Mouse (Mus musculus): ENCODE measurements around the gene Gm5089. TPM values are rescaled to one million over a fixed set of nuclear protein-coding genes. Genes with fewer than 3 reads are reported as not detected.
A peak's percentile ranks its signal among the peaks of the same experiment; 100 is the strongest.

The Gm5089 gene
- polyA plus RNA-seq, 1 experiment from 2014 or later = 1.7 TPM

DNA sequence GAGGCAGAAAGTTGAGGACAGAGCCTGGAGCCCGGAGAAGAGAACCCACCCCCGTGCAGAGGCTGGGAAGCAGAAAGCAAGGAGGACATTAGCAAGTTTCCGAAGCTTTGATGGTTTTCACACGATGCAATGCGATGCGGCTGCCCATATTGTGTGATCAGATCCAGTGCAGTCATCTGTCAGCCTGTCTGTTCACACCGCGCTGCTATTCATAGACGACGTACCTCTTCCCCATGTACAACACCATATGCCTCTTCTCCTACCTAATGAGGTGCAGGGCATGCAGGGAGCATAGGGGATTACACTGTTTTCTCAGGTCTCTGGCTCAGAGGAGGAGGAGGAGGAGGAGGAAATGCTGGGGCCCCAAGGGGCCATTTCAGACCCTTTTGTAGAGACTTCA lies 14.1 kb downstream of the Gm5089 start:
- Histone ChIP-seq H3K9me3 (no peaks in the 10 kb centered on the region), H3K27ac (replicated peaks) (no peak overlapping the region), H3K9ac (replicated peaks) (no peak overlapping the region), H3K27me3 (peaks cover 10% of the 10 kb centered on the region), H3K4me1 (peaks cover 3% of the 10 kb centered on the region; the same call in 1 of the 2 replicates), H3K36me3 (no peaks in the 10 kb centered on the region), H3K4me3 (no peak overlapping the region), H3K4me2 (replicated peaks) (no peak overlapping the region)
- WGBS = 75% methylated on average over 10 of the region's 10 CpGs
- no peak for ATAC-seq (ENCODE audit: low FRiP score, low read depth)

DNA sequence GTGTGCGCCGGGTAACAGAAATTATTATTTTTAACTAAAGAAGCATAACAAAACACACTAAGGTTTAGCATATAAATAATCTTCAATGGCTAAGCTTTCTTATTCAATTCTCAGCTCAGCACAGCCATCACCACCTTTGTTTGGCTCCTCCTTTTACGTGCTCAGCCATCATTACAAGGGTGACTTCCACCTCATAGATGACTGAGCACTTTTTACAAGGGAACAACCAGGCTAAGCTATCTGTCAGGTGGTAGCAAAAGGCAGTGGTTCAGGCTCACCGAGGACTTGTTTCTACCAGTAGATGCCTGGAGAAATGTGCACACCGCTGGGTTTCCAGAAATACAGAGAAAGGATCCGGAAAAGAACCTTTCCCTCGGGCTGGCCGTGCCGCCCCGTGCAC lies 16.9 kb downstream of the Gm5089 start:
- H3K9me3 ChIP-seq = no peaks in the 10 kb centered on the region
- peaks cover 3% of the 10 kb centered on the region; the same call in 1 of the 2 replicates for H3K4me1 ChIP-seq
- H3K36me3 ChIP-seq = no peaks in the 10 kb centered on the region
- WGBS = 89% methylated on average over 10 of the region's 10 CpGs
- peaks cover 8% of the 10 kb centered on the region for H3K27me3 ChIP-seq
- H3K4me3 ChIP-seq = no peak overlapping the region
- no peak overlapping the region for H3K9ac ChIP-seq (replicated peaks)
- H3K4me2 ChIP-seq (replicated peaks) = no peak overlapping the region
- ATAC-seq (ENCODE audit: low FRiP score, low read depth) = no peak
- H3K27ac ChIP-seq (replicated peaks) = no peak overlapping the region

DNA sequence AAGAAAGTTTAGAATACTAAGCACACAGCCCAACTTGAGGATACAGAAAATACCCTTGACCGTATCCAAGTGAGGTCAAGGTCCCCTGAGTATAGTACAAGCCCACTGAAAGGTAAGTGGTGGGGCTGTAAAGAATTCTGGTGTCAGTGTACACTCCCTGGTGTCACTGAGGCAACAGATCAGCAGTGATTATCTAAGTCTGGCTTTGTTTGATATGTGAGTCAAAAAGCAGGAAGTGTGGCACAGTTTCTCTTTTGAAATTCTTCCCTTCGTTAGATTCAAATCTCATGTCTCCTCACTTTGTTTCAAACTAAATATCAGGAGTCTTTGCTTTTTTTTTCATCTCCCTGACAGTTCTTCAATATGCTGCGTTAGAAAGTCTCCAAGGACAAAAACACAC lies 18.4 kb downstream of the Gm5089 start:
- Histone ChIP-seq H3K27ac (replicated peaks) (no peak overlapping the region), H3K4me1 (peaks cover 3% of the 10 kb centered on the region; the same call in 1 of the 2 replicates), H3K4me2 (replicated peaks) (no peak overlapping the region), H3K4me3 (no peak overlapping the region), H3K27me3 (peaks cover 13% of the 10 kb centered on the region), H3K36me3 (no peaks in the 10 kb centered on the region), H3K9ac (replicated peaks) (no peak overlapping the region), H3K9me3 (no peaks in the 10 kb centered on the region)
- no peak for ATAC-seq (ENCODE audit: low FRiP score, low read depth)
- 62% methylated on average over 3 of the region's 3 CpGs for WGBS

DNA sequence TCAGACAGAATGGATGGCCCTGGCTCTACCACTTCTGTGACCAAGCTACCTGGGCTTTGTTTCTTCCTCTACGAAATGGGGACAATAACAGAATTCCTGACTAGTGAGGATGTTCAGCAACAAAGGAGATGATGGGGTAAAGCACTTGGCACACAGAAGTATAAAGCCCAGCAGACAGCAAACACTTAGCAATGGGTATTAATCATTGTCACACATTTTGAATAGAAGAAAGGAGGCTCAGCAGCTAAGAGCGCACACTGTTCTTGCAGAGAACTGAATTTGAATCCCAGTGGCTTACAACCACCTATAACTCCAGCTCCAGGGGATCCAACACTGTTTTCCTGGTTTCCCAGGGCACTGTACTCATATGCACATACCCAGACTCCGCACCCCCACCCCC lies 23.3 kb downstream of the Gm5089 start:
- peaks cover 7% of the 10 kb centered on the region for H3K4me1 ChIP-seq
- no peak overlapping the region for H3K9ac ChIP-seq (replicated peaks)
- 75% methylated on average over 3 of the region's 3 CpGs for WGBS
- ATAC-seq (ENCODE audit: low FRiP score, low read depth) = 0 out of 2 replicates have a peak, but pooled peaks have one; percentile 20
- no peak overlapping the region for H3K27ac ChIP-seq (replicated peaks)
- H3K4me3 ChIP-seq = no peak overlapping the region
- H3K4me2 ChIP-seq (replicated peaks) = no peak overlapping the region
- H3K27me3 ChIP-seq = peaks cover 29% of the 10 kb centered on the region; the same call in 1 of the 2 replicates
- H3K36me3 ChIP-seq = no peaks in the 10 kb centered on the region
- no peaks in the 10 kb centered on the region for H3K9me3 ChIP-seq

DNA sequence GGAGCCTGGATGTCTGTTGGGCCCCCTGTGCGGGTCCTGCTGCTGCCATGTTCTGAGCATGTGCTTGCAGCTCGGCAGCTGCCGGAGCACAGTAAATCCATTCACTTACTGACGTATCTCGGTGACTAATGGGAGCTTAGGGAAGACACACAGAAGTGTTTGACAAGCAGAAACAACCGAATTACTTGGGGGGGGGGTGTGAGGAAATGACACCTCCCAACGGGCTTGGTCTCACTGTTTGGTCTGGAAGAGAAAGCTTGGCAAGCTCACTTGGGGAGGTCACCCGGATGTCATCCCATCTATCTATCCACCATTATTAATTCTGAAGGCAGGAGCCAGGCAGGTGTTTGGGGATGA lies 23.7 kb downstream of the Gm5089 start:
- Histone ChIP-seq H3K4me1 (peaks cover 7% of the 10 kb centered on the region), H3K9me3 (no peaks in the 10 kb centered on the region), H3K27ac (replicated peaks) (peak overlapping the region; percentile 46; the same call in 1 of the 2 replicates), H3K4me2 (replicated peaks) (no peak overlapping the region), H3K9ac (replicated peaks) (no peak overlapping the region), H3K4me3 (no peak overlapping the region), H3K36me3 (no peaks in the 10 kb centered on the region), H3K27me3 (peaks cover 32% of the 10 kb centered on the region; the same call in 1 of the 2 replicates)
- WGBS = 50% methylated on average over 8 of the region's 8 CpGs
- ATAC-seq (ENCODE audit: low FRiP score, low read depth) = peak; percentile 62; the same call in 1 of the 2 replicates

DNA sequence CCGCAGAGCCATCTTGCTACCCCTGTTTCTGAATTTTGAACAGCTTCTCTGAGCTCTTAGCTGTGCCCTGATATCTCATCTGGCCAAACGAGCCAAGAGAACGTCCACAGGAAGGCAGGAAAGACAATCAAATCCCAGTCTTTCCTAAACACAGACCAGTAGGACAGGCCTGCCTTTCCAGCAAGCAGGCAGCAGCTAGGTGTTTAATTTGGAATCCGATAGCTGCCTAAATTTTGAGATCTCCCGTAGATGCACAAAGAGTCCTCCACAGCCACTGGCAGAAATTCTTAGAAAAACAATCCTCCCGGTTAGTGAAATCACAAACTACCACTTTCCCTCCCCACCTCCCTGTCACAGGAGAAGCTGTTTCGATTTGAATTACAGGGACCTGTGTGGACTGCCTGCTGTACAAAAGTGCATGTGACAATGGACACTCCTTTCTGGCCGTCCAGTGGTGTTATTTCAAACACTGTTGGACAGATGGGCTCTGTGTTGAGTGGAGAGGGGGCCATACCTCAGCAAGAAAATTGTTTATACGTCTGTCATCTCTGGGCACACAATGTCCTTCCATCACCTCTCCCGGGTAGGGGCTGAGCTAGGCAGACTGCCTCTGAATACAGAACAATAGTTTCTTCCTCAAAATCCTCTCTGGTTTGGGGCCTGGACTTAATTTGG lies 24.2 kb downstream of the Gm5089 start:
- Histone ChIP-seq H3K9ac (replicated peaks) (no peak overlapping the region), H3K9me3 (no peaks in the 10 kb centered on the region), H3K4me3 (no peak overlapping the region), H3K4me1 (peaks cover 7% of the 10 kb centered on the region), H3K27me3 (peaks cover 37% of the 10 kb centered on the region), H3K27ac (replicated peaks) (peak overlapping the region; percentile 46), H3K4me2 (replicated peaks) (no peak overlapping the region), H3K36me3 (no peaks in the 10 kb centered on the region)
- ATAC-seq (ENCODE audit: low FRiP score, low read depth) = peak; percentile 28
- WGBS = 61% methylated on average over 10 of the region's 10 CpGs

DNA sequence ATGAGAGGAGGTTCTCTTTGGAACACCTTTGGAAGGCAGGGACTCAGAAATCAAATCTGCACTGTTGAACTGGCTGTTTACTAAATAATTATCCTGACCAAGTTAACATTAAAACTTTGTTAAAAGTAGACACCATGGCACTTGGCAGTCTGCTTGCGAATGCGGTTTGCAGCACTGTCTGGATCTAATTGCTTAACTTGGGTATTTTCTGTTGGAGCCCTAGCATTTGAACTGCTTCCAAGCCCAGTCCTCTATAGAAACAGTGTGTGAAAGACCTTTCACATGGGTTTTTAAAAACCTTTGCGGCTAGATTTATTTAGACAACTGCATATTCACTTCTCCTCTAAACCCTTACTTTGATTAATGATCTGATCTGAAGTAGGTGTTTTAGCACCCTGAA lies 26.5 kb downstream of the Gm5089 start:
- H3K4me2 ChIP-seq (replicated peaks) = no peak overlapping the region
- ATAC-seq (ENCODE audit: low FRiP score, low read depth) = no peak
- WGBS = 84% methylated on average over 3 of the region's 3 CpGs
- H3K27ac ChIP-seq (replicated peaks) = no peak overlapping the region
- peaks cover 48% of the 10 kb centered on the region for H3K27me3 ChIP-seq
- H3K4me1 ChIP-seq = peaks cover 16% of the 10 kb centered on the region
- no peaks in the 10 kb centered on the region for H3K9me3 ChIP-seq
- H3K4me3 ChIP-seq = no peak overlapping the region
- no peak overlapping the region for H3K9ac ChIP-seq (replicated peaks)
- no peaks in the 10 kb centered on the region for H3K36me3 ChIP-seq

DNA sequence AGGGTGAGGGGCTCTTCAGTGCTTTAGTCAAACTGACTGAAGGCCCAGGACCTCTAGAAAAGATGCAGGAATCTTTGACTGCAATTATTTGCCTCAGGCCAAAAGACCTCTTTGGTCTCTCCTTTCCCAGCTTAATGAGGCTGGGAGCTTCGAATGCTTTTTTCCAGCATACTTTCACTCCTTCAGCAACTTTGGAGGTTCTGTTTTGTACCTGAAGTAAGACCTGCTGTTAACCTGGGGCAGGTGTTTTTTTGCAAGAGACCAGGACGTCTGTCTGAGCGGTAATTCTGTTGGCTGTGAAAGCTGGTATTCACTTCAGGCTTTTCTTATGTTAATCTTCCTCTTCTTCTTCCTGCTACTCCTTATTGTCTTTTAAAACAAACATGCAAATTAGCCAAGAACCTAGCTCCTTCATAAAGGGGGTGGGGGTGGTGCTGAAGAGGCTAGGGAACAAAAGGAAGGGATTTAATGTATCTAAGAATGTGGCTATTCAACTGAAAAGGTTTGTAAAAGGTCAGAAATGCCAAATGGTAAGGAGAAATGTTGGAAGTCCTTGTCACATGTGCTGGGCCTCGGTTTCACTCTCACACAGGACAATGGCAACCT lies 34.6 kb downstream of the Gm5089 start:
- no peaks in the 10 kb centered on the region for H3K9me3 ChIP-seq
- 0 out of 2 replicates have a peak overlapping the region, but pooled peaks have one; percentile 2 for H3K4me2 ChIP-seq (replicated peaks)
- H3K9ac ChIP-seq (replicated peaks) = no peak overlapping the region
- no peak overlapping the region for H3K27ac ChIP-seq (replicated peaks)
- H3K4me3 ChIP-seq = no peak overlapping the region
- WGBS = 3% methylated on average over 4 of the region's 4 CpGs
- H3K36me3 ChIP-seq = no peaks in the 10 kb centered on the region
- ATAC-seq (ENCODE audit: low FRiP score, low read depth) = no peak
- peaks cover 23% of the 10 kb centered on the region for H3K4me1 ChIP-seq
- H3K27me3 ChIP-seq = peaks cover 53% of the 10 kb centered on the region

DNA sequence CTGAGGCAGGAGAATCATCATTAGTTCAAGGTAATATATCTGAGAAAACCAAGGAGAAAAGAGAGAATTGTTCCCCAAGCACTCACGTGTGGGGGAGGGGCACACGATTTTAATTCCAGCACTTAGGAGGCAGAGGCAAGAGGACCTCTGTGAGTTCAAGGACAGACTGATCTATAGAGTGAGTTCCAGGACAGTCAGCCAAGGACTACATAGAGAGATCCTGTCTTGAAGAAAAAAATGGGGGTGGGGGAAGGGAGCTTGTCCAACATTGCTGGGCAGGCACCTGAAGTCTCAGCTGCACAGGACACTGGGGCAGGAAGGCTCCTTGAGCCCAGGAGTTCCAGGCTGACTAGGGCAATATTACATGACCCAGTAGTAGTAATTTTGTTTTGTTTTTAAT lies 36.1 kb downstream of the Gm5089 start:
- peaks cover 14% of the 10 kb centered on the region for H3K4me1 ChIP-seq
- peaks cover 56% of the 10 kb centered on the region for H3K27me3 ChIP-seq
- no peak for ATAC-seq (ENCODE audit: low FRiP score, low read depth)

DNA sequence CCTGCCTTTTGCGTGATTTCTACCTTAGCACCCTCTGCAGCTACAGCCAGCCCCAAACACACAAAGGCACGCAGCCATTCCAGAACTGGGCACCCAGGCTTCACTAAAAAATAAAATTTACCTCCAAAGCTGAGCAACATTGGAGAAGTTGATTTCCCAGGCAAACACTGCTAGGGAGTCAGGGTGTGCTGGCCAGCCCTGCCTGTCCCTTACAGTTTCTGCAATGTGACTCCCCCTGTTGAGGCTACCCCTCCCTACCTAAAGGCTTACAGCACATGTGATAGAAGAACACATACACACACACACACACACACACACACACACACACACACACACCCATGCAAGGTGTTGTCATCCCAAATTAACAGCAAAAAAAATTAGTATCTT lies 37.4 kb downstream of the Gm5089 start:
- no peak for ATAC-seq (ENCODE audit: low FRiP score, low read depth)
- WGBS = 74% methylated on average over 2 of the region's 2 CpGs
- H3K27me3 ChIP-seq = peaks cover 57% of the 10 kb centered on the region
- no peak overlapping the region for H3K27ac ChIP-seq (replicated peaks)
- peaks cover 14% of the 10 kb centered on the region for H3K4me1 ChIP-seq
- H3K36me3 ChIP-seq = no peaks in the 10 kb centered on the region
- no peak overlapping the region for H3K9ac ChIP-seq (replicated peaks)
- H3K4me2 ChIP-seq (replicated peaks) = no peak overlapping the region
- H3K9me3 ChIP-seq = no peaks in the 10 kb centered on the region
- H3K4me3 ChIP-seq = no peak overlapping the region

More for the DNA sequence above, 36.1 kb downstream of the Gm5089 start:
- H3K9ac ChIP-seq (replicated peaks) = no peak overlapping the region
- H3K36me3 ChIP-seq = no peaks in the 10 kb centered on the region
- H3K4me3 ChIP-seq = no peak overlapping the region
- H3K4me2 ChIP-seq (replicated peaks) = no peak overlapping the region
- 92% methylated on average over 2 of the region's 2 CpGs for WGBS
- no peaks in the 10 kb centered on the region for H3K9me3 ChIP-seq
- no peak overlapping the region for H3K27ac ChIP-seq (replicated peaks)

DNA sequence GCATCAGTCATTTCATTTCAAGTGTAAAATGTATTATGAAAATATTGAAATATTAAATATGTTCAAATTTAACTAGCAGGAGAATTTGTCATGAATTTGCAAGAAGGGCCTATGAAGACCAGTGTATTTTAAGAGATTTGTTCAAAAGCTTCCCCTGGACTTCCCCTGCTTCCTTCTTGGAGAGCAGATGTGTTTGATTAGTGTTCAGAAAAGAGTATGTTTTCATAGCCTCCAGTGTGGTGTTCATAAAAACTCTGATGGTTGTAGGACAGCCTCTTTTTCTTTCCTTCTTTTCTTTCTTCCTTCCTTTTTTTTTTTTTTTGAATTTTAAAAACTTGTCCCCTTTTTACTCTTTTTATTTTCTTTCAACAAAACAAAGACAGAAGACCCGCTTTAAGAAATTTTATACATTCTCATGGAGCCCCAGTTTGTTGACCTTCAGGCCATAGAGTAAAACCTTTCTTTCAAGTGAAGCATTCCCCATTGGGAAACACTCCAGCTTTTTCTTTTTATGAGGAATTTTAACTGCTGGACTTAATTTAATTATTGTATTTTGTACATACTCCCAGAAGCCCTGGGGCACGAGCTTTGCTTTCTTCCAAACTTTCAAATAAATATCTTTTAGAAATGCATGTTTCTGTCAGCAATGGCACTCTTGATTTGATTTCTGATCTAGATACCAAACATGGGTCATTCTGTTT lies 37.9 kb downstream of the Gm5089 start:
- H3K4me1 ChIP-seq = peaks cover 14% of the 10 kb centered on the region
- 51% methylated on average over 2 of the region's 2 CpGs for WGBS
- no peaks in the 10 kb centered on the region for H3K36me3 ChIP-seq
- H3K4me2 ChIP-seq (replicated peaks) = no peak overlapping the region
- no peak overlapping the region for H3K9ac ChIP-seq (replicated peaks)
- ATAC-seq (ENCODE audit: low FRiP score, low read depth) = no peak
- no peak overlapping the region for H3K27ac ChIP-seq (replicated peaks)
- peaks cover 57% of the 10 kb centered on the region for H3K27me3 ChIP-seq
- H3K4me3 ChIP-seq = no peak overlapping the region
- H3K9me3 ChIP-seq = no peaks in the 10 kb centered on the region

DNA sequence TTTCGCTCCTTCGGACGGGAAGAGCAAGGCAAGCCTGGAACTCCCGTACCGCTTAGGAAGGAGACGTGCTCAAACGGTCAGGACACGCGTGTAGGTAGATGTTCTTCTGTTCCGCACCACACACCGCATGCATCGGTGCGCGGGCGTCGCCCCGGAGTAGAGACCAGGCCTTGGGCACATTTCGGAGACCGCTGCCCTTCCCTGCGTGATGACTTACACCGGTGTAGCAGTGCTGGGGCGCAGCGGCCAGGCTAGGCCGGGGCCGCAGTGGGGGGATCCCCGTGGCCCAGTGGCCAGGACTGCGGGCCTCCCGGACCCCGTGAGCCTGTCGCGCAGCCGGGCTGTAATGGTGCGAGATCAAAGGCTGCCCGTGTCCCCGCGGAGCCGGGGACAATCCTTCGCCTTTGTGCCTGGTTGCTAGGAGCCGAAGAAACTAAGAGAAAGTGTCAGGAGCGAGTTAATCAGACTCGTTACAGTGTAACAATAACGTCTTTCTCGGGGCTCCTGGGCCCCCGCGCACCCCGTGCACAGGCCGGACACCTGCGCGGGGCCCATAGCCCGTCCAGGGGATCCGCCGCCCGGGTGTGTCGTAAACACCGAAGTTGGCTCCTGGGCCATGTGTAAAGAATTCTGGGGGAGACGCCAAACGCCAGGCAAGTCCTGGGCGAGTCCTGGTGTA lies 44.2 kb downstream of the Gm5089 start:
- H3K27ac ChIP-seq (replicated peaks) = peak overlapping the region; percentile 82
- H3K9ac ChIP-seq (replicated peaks) = peak overlapping the region; percentile 57
- peaks cover 93% of the 10 kb centered on the region for H3K27me3 ChIP-seq
- WGBS = under 1% methylated on average over 58 of the region's 58 CpGs
- no peaks in the 10 kb centered on the region for H3K9me3 ChIP-seq
- H3K4me2 ChIP-seq (replicated peaks) = peak overlapping the region; percentile 70
- H3K4me1 ChIP-seq = peaks cover 43% of the 10 kb centered on the region
- H3K36me3 ChIP-seq = no peaks in the 10 kb centered on the region
- peak; percentile 85 for ATAC-seq (ENCODE audit: low FRiP score, low read depth)
- H3K4me3 ChIP-seq = peak overlapping the region; percentile 42
